Mouse (Mus musculus) embryonic fibroblast, embryonic 13.5 days (primary cell): Measurements from ENCODE around the gene Abcb4. TPM values are rescaled to one million over a fixed set of nuclear protein-coding genes. Genes with fewer than 3 reads are reported as not detected.

Experiments used
- H3K27ac ChIP-seq: 2 replicates; pipeline ENCODE4 v1.5.1; 2012; ENCODE audit warnings: low read length, control low read depth, inconsistent platforms; ENCODE audit not compliant: insufficient read depth
- H3K4me1 ChIP-seq: 2 replicates; pipeline ENCODE4 v1.6.1; 2011; ENCODE audit warnings: low read length; ENCODE audit not compliant: control insufficient read depth, insufficient read depth
- H3K4me3 ChIP-seq: 2 replicates; pipeline ENCODE4 v1.5.1; 2011; ENCODE audit warnings: mild to moderate bottlenecking, control low read depth, low read length; ENCODE audit not compliant: insufficient read depth
- CTCF ChIP-seq: IDR thresholded peaks from 2 replicates; pipeline ENCODE4 v1.5.1; 2011; ENCODE audit warnings: mild to moderate bottlenecking, control low read depth, low read length, moderate library complexity, borderline replicate concordance; ENCODE audit not compliant: insufficient read depth
- POLR2A ChIP-seq: IDR thresholded peaks from 2 replicates; pipeline ENCODE4 v1.6.1; 2011; ENCODE audit warnings: low read depth, mild to moderate bottlenecking, control low read depth, low read length, moderate library complexity
- polyA plus RNA-seq: library from polyadenylated mRNA; stranded (reverse); fragments of >200 nt; gene quantifications from 2 replicates; pipeline ENCODE4 v1.2.4, GENCODE M21; 2011; ENCODE audit warnings: low read depth; ENCODE audit not compliant: missing spikeins, insufficient read length

Abcb4 gene
- polyA plus RNA-seq, 1 experiment: 0.26 TPM

GRCm38 (mm10) chr5:8872979-8873915, 20.3 kb upstream of the Abcb4 start:
- Histone ChIP-seq H3K4me1 (no peaks in the 10 kb centered on the region), H3K4me3 (no peak overlapping the region), H3K27ac (no peak overlapping the region)
- TF ChIP-seq CTCF (no peak), POLR2A (no peak)

GRCm38 (mm10) chr5:8877086-8877485, 16.4 kb upstream of the Abcb4 start:
- no peak overlapping the region for H3K27ac ChIP-seq
- H3K4me3 ChIP-seq: no peak overlapping the region
- no peak for TF ChIP-seq POLR2A
- no peak for TF ChIP-seq CTCF
- H3K4me1 ChIP-seq: no peaks in the 10 kb centered on the region

- H3K4me3 ChIP-seq: no peak overlapping the region
- TF ChIP-seq CTCF (no peak), POLR2A (no peak)
- H3K4me1 ChIP-seq: no peaks in the 10 kb centered on the region
- H3K27ac ChIP-seq: no peak overlapping the region
Observed at GRCm38 (mm10) chr5:8877800-8878199, 15.7 kb upstream of the Abcb4 start.

- H3K27ac ChIP-seq: no peak overlapping the region
- H3K4me1 ChIP-seq: no peaks in the 10 kb centered on the region
- H3K4me3 ChIP-seq: no peak overlapping the region
- no peak for TF ChIP-seq POLR2A
- TF ChIP-seq CTCF: no peak
Observed at GRCm38 (mm10) chr5:8885837-8886236, 7.7 kb upstream of the Abcb4 start.

GRCm38 (mm10) chr5:8894104-8894425, 548 bp downstream of the Abcb4 start:
- peak overlapping the region; percentile 42 for H3K4me3 ChIP-seq
- no peak for TF ChIP-seq CTCF
- no peak for TF ChIP-seq POLR2A
- H3K27ac ChIP-seq: no peak overlapping the region
- no peaks in the 10 kb centered on the region for H3K4me1 ChIP-seq

- Histone ChIP-seq H3K4me1 (no peaks in the 10 kb centered on the region), H3K4me3 (no peak overlapping the region), H3K27ac (no peak overlapping the region)
- TF ChIP-seq CTCF (no peak), POLR2A (no peak)
Observed at GRCm38 (mm10) chr5:8894641-8895490, 1.3 kb downstream of the Abcb4 start.

- H3K4me3 ChIP-seq: no peak overlapping the region
- H3K4me1 ChIP-seq: no peaks in the 10 kb centered on the region
- TF ChIP-seq POLR2A (no peak), CTCF (no peak)
- no peak overlapping the region for H3K27ac ChIP-seq
Observed at GRCm38 (mm10) chr5:8896198-8896597, 2.7 kb downstream of the Abcb4 start.

GRCm38 (mm10) chr5:8898246-8898645, 4.7 kb downstream of the Abcb4 start:
- no peaks in the 10 kb centered on the region for H3K4me1 ChIP-seq
- TF ChIP-seq POLR2A: no peak
- no peak for TF ChIP-seq CTCF
- H3K4me3 ChIP-seq: no peak overlapping the region
- no peak overlapping the region for H3K27ac ChIP-seq

- Histone ChIP-seq H3K4me1 (no peaks in the 10 kb centered on the region), H3K4me3 (no peak overlapping the region), H3K27ac (no peak overlapping the region)
- TF ChIP-seq POLR2A: no peak
- TF ChIP-seq CTCF: no peak
Observed at GRCm38 (mm10) chr5:8901001-8901400, 7.5 kb downstream of the Abcb4 start.
